Mouse (Mus musculus): ENCODE measurements around the gene Myh9.

DNA sequence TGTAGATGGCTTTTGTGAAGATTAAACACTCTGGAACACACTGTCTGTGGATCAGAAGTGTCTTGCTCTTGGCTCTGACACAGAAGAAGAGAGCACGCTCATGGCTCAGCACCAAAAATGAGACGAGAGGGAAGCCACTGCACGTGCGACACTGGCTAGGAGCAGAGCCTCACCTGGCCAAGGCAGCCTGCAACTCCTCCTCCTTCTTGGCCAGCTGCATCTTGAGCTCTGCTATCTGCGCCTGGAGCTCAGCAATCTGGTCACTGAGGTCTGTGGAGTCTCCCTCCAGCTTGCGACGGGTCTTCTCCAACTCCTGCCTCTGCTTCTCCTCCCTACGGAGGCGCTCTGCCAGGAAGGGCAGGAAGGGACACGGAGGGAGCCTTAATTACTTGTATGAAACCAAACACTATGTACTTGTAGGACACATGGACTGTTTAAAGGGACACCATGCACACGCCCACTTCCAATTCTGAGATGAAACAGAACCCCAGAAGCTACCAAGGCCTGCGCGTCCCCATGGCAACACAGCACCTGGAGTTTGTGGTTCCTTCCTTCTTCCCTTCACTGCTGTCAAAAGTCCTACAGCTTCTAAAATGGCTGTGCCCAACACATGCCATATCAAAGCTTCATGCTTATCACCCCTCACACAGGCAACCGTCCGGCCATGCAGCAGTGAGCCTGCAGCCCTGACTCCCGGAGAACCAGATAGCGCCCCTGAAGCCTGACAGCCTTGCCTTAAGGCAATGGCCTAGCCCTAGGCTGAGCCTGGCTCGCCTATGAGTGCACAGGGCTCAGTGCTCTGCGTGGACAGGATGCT is 68.7 kb downstream of the Myh9 start:
- TF ChIP-seq CTCF (IDR thresholded peaks at IDR 0.05; ENCODE audit: low read depth) (no peak), EP300 (IDR thresholded peaks at IDR 0.05; ENCODE audit: low read depth) (no peak)

Data from heart, postnatal 0 days (tissue).